Mouse (Mus musculus) olfactory bulb, adult 2 months (tissue): Measurements from ENCODE around the gene Pml. TPM values are rescaled to one million over a fixed set of nuclear protein-coding genes. Genes with fewer than 3 reads are reported as not detected.

Experiments used
- H3K27ac ChIP-seq: fragments of 200-500 bp; 2 replicates; pipeline ENCODE4 v1.5.1; 2012; ENCODE audit warnings: low read depth, low read length; ENCODE audit not compliant: insufficient read depth
- H3K4me1 ChIP-seq: fragments of 200-500 bp; 2 replicates; pipeline ENCODE4 v1.6.1; 2012; ENCODE audit warnings: low read length; ENCODE audit not compliant: control insufficient read depth, insufficient read depth
- H3K4me3 ChIP-seq: fragments of 200-500 bp; 2 replicates; pipeline ENCODE4 v1.5.1; 2012; ENCODE audit warnings: mild to moderate bottlenecking, low read depth, low read length, moderate library complexity; ENCODE audit not compliant: insufficient read depth
- CTCF ChIP-seq: fragments of 200-500 bp; IDR thresholded peaks from 2 replicates; pipeline ENCODE4 v1.5.1; 2012; ENCODE audit warnings: low read depth, mild to moderate bottlenecking, low read length, moderate library complexity; ENCODE audit not compliant: insufficient read depth
- POLR2A ChIP-seq: fragments of 200-500 bp; IDR thresholded peaks from 2 replicates; pipeline ENCODE4 v1.6.1; 2012; ENCODE audit warnings: mild to moderate bottlenecking, low read depth, low read length, moderate library complexity; ENCODE audit not compliant: insufficient read depth
- WGBS: fragments of 180-500 bp; shearing (Covaris S2); methylation state at CpG from one replicate; pipeline ENCODE4 v1.1.7; 2018; 5-methylcytosine and 5-hydroxymethylcytosine counted together
- polyA plus RNA-seq: library from polyadenylated mRNA; stranded (reverse); fragments of >200 nt; gene quantifications from 2 replicates; pipeline ENCODE4 v1.2.4, GENCODE M21; 2012; ENCODE audit warnings: low replicate concordance; ENCODE audit not compliant: missing spikeins, insufficient read depth, insufficient read length

Pml gene
- polyA plus RNA-seq, 1 experiment = not detected

GRCm38 (mm10) chr9:58248746-58249413, 706 bp downstream of the Pml start:
- Histone ChIP-seq H3K4me1 (peaks cover 16% of the 10 kb centered on the region), H3K27ac (peak overlapping the region; percentile 87), H3K4me3 (peak overlapping the region; percentile 93)
- TF ChIP-seq POLR2A (no peak), CTCF (no peak)
- WGBS = 36% methylated on average over 7 of the region's 7 CpGs

DNA sequence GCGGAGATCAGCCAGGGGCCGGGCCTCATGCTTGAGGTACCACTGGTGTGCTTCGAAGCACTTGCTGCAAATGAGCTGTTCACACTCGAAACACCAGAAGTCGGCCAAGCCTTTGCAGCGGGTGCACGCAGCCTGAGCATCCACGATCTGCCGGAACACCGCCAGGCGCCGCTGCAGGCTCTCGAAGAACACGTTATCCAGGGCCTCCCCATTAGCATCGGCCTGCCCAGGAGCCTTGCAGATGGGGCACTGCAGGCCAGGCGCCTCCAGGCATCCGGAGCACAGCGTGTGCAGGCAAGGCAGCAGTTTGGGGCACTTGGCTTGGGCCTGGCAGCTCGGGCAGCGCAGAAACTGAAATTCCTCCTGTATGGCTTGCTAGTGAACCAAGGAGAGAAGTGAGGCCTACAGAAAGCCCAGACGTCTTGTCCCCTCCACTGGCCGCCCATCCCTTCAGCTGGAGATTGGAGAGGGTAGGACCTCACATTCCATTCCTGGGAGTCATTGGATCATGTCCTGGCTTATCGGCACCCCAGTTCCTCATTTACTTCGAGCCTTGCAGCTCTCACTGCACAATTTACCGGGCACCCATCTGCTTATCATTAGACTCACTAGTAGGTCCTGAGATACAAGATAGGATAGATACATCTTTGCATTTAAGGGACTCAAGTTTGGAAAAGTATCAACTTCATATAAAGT, 2.4 kb downstream of the Pml start:
- Histone ChIP-seq H3K27ac (peak overlapping the region; percentile 39), H3K4me1 (peaks cover 23% of the 10 kb centered on the region), H3K4me3 (peak overlapping the region; percentile 26)
- WGBS = 15% methylated on average over 25 of the region's 25 CpGs
- TF ChIP-seq POLR2A = peak; percentile 20; the same call in 1 of the 2 replicates
- TF ChIP-seq CTCF = peak; percentile 46; the same call in 1 of the 2 replicates

DNA sequence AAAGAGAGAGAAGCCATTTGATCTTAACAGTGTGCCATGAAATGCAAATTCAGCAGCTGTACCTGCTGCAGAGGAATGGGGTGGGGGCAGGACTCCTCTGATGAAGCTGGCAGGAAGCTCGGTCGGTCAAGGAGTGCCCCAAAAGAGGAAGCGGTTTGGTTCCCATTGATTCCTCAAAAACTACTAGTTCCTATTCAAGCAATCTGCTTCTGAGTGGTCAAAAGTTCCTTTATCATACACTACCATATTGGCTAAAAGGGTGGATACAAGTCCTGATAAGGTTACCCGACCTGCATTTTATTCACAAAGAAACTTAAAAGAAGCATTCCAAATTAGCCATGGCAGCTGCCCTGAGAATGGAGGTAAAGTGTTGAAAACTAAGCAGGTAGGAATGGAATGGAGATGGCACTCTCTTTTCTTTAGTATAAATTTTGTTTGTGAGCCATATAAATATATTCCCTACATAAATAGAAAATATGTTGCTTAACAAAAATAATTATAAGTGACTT, 3.4 kb downstream of the Pml start:
- 72% methylated on average over 4 of the region's 4 CpGs for WGBS
- Histone ChIP-seq H3K4me3 (no peak overlapping the region), H3K27ac (no peak overlapping the region), H3K4me1 (peaks cover 28% of the 10 kb centered on the region)
- TF ChIP-seq CTCF = no peak
- TF ChIP-seq POLR2A = no peak

DNA sequence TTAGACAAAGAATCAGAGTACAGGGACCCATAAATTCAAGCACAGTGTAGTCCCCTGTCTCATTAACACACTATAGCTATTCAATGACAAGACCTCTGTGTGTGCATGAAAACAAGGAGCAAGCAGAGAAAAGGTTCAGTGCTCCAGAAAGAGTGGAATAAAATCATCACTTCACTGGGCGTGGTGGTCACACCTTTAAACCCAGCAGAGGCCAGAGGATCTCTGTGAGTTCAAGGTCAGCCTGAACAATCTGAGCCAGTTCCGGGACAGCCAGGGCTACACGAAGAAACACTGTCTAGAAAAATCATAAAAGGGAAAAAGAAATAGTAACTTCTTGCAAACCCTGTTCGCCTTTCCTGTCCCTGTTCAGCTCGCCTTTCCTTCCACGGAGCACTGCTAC, 5.9 kb downstream of the Pml start:
- Histone ChIP-seq H3K4me1 (peaks cover 23% of the 10 kb centered on the region), H3K4me3 (no peak overlapping the region), H3K27ac (no peak overlapping the region)
- no peak for TF ChIP-seq POLR2A
- 87% methylated on average over 6 of the region's 6 CpGs for WGBS

- H3K4me3 ChIP-seq = no peak overlapping the region
- peaks cover 22% of the 10 kb centered on the region for H3K4me1 ChIP-seq
- 47% methylated on average over 5 of the region's 5 CpGs for WGBS
- 0 out of 2 replicates have a peak overlapping the region, but pooled peaks have one; percentile 32 for H3K27ac ChIP-seq
- TF ChIP-seq CTCF (no peak), POLR2A (no peak)
Measured at GRCm38 (mm10) chr9:58242696-58243095, 6.9 kb downstream of the Pml start.

DNA sequence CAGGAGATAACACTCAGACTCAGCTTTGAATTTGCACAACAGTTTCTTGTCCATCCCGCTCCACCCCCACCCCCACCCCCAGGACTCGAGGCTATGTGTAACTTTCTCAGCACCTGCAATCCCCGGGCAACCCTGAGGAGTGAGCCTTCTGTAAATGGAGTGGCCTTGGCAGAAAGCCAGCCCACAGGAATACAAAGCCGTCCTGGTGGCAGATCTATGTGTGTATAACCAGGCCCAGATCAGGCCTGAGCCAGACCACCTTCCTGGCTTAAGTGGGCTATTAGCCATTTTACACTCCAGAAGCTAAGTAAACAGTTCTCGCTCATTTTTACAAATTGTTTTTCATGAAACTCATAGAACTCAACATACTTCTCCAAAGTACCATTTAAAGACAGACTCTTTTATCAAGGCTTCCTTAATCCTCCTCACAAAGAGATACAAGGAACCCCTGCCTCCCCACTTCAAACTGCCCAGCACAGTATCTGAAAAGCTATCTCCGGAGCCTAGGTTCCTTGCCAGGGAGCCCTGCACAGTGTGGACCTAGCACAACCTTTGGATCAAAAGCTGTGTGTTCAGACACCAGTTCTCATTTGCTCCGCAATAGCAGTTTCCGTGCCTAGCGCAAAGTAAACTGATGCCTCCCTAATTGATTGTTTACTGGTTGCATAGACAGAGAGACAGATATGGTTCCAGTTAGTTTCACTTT, 7.7 kb downstream of the Pml start:
- WGBS = 31% methylated on average over 9 of the region's 9 CpGs
- Histone ChIP-seq H3K4me1 (peaks cover 17% of the 10 kb centered on the region), H3K27ac (0 out of 2 replicates have a peak overlapping the region, but pooled peaks have one; percentile 32), H3K4me3 (no peak overlapping the region)
- TF ChIP-seq POLR2A = no peak
- no peak for TF ChIP-seq CTCF

GRCm38 (mm10) chr9:58234502-58235015, 15.0 kb downstream of the Pml start:
- H3K27ac ChIP-seq = no peak overlapping the region
- 98% methylated on average over 28 of the region's 28 CpGs for WGBS
- TF ChIP-seq POLR2A (no peak), CTCF (no peak)
- H3K4me3 ChIP-seq = no peak overlapping the region
- no peaks in the 10 kb centered on the region for H3K4me1 ChIP-seq

DNA sequence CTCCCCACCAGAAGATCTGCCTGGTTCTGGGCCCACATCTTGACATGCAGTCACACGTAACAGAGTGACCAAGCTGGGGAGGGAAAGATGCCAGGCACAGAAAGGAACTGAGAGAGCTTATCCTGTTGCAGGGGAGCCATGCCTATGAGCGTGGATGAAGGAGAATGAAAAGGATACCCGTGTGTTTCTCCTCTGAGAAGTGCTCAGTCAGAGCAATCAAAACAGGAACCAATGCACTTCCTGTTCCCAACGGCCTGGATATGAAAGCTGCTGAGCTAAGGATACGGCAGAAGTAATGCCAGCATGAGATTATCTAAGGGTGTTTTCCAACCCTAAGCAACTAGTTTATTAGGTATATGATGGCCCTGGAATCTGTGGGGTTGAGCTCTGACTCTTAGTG, 17.2 kb downstream of the Pml start:
- no peak overlapping the region for H3K4me3 ChIP-seq
- TF ChIP-seq POLR2A = no peak
- no peak for TF ChIP-seq CTCF
- H3K4me1 ChIP-seq = no peaks in the 10 kb centered on the region
- no peak overlapping the region for H3K27ac ChIP-seq
- WGBS = 84% methylated on average over 5 of the region's 5 CpGs

- TF ChIP-seq CTCF = no peak
- H3K4me3 ChIP-seq = no peak overlapping the region
- no peaks in the 10 kb centered on the region for H3K4me1 ChIP-seq
- 79% methylated on average over 6 of the region's 6 CpGs for WGBS
- no peak overlapping the region for H3K27ac ChIP-seq
Measured at GRCm38 (mm10) chr9:58231746-58232145, 17.8 kb downstream of the Pml start.
